Mouse (Mus musculus): Measurements from ENCODE around the gene Trf. TPM values are rescaled to one million over a fixed set of nuclear protein-coding genes. Genes with fewer than 3 reads are reported as not detected.

Gene Trf
- polyA plus RNA-seq, 1 experiment from 2014 or later: 20.8 TPM

- no peak overlapping the region for H3K9ac ChIP-seq (ENCODE audit: low read depth, low read length)
- H3K27me3 ChIP-seq (ENCODE audit: control insufficient read depth, insufficient read depth, low read length): no peaks in the 10 kb centered on the region
- no peaks in the 10 kb centered on the region for H3K9me3 ChIP-seq (ENCODE audit: control insufficient read depth, low read length)
- H3K4me3 ChIP-seq (ENCODE audit: low read depth, low read length): no peak overlapping the region
- 85% methylated on average over 15 of the region's 15 CpGs for WGBS
- ATAC-seq (ENCODE audit: low FRiP score) (no peak), DNase-seq (ENCODE audit: low spot score) (no peak)
- no peak overlapping the region; the same call in 1 of the 2 replicates for H3K4me2 ChIP-seq (replicated peaks; ENCODE audit: low read depth, low read length)
- H3K36me3 ChIP-seq (ENCODE audit: control insufficient read depth, insufficient read depth, low read length): no peaks in the 10 kb centered on the region
- no peak overlapping the region for H3K27ac ChIP-seq (ENCODE audit: low read depth, low read length)
- no peaks in the 10 kb centered on the region for H3K4me1 ChIP-seq (replicated peaks; ENCODE audit: control insufficient read depth, insufficient read depth, low read length)
Measured at GRCm38 (mm10) chr9:103229037-103229867, 992 bp downstream of the Trf start.

- Histone ChIP-seq H3K9ac (ENCODE audit: low read depth, low read length) (no peak overlapping the region), H3K4me2 (replicated peaks; ENCODE audit: low read depth, low read length) (no peak overlapping the region), H3K4me1 (replicated peaks; ENCODE audit: control insufficient read depth, insufficient read depth, low read length) (no peaks in the 10 kb centered on the region), H3K36me3 (ENCODE audit: control insufficient read depth, insufficient read depth, low read length) (no peaks in the 10 kb centered on the region), H3K9me3 (ENCODE audit: control insufficient read depth, low read length) (no peaks in the 10 kb centered on the region), H3K4me3 (ENCODE audit: low read depth, low read length) (no peak overlapping the region), H3K27ac (ENCODE audit: low read depth, low read length) (no peak overlapping the region), H3K27me3 (ENCODE audit: control insufficient read depth, insufficient read depth, low read length) (no peaks in the 10 kb centered on the region)
- WGBS: 86% methylated on average over 13 of the region's 13 CpGs
- DNase-seq (ENCODE audit: low spot score): no peak
- no peak for ATAC-seq (ENCODE audit: low FRiP score)
Measured at GRCm38 (mm10) chr9:103228370-103229003, 1.8 kb downstream of the Trf start.

- WGBS: 92% methylated on average over 16 of the region's 16 CpGs
- no peaks in the 10 kb centered on the region for H3K4me1 ChIP-seq (replicated peaks; ENCODE audit: control insufficient read depth, insufficient read depth, low read length)
- H3K4me3 ChIP-seq (ENCODE audit: low read depth, low read length): no peak overlapping the region
- no peak overlapping the region for H3K4me2 ChIP-seq (replicated peaks; ENCODE audit: low read depth, low read length)
- H3K9ac ChIP-seq (ENCODE audit: low read depth, low read length): no peak overlapping the region
- no peaks in the 10 kb centered on the region for H3K27me3 ChIP-seq (ENCODE audit: control insufficient read depth, insufficient read depth, low read length)
- no peaks in the 10 kb centered on the region for H3K9me3 ChIP-seq (ENCODE audit: control insufficient read depth, low read length)
- H3K27ac ChIP-seq (ENCODE audit: low read depth, low read length): no peak overlapping the region
- no peaks in the 10 kb centered on the region for H3K36me3 ChIP-seq (ENCODE audit: control insufficient read depth, insufficient read depth, low read length)
- DNase-seq (ENCODE audit: low spot score) (no peak), ATAC-seq (ENCODE audit: low FRiP score) (no peak)
Measured at GRCm38 (mm10) chr9:103227760-103228159, 2.5 kb downstream of the Trf start.

- Histone ChIP-seq H3K27me3 (ENCODE audit: control insufficient read depth, insufficient read depth, low read length) (no peaks in the 10 kb centered on the region), H3K4me3 (ENCODE audit: low read depth, low read length) (no peak overlapping the region), H3K9ac (ENCODE audit: low read depth, low read length) (no peak overlapping the region), H3K9me3 (ENCODE audit: control insufficient read depth, low read length) (no peaks in the 10 kb centered on the region), H3K4me1 (replicated peaks; ENCODE audit: control insufficient read depth, insufficient read depth, low read length) (no peaks in the 10 kb centered on the region), H3K36me3 (ENCODE audit: control insufficient read depth, insufficient read depth, low read length) (no peaks in the 10 kb centered on the region), H3K27ac (ENCODE audit: low read depth, low read length) (no peak overlapping the region), H3K4me2 (replicated peaks; ENCODE audit: low read depth, low read length) (no peak overlapping the region)
- WGBS: 95% methylated on average over 15 of the region's 15 CpGs
- ATAC-seq (ENCODE audit: low FRiP score): no peak
- no peak for DNase-seq (ENCODE audit: low spot score)
Measured at GRCm38 (mm10) chr9:103226806-103227205, 3.4 kb downstream of the Trf start.

DNA sequence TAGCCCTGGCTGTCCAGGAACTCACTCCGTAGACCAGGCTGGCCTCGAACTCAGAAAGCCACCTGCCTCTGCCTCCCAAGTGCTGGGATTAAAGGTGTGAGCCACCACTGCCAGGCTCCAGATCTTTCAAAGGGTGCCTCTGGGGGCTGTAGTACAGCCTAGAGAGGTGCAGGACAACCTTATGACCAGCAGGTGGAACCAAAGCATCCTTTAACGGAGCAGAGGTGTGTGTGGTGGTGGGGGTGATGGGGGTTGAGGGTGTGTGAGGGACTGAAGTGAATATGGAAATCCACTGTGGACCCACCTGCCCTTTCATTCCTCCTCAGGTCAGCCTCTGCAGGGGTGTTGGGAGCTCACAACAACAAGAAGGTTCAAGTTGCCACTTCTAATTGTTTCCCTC is 4.8 kb downstream of the Trf start:
- no peaks in the 10 kb centered on the region for H3K36me3 ChIP-seq (ENCODE audit: control insufficient read depth, insufficient read depth, low read length)
- WGBS: 69% methylated on average over 3 of the region's 3 CpGs
- H3K27ac ChIP-seq (ENCODE audit: low read depth, low read length): no peak overlapping the region
- no peaks in the 10 kb centered on the region for H3K27me3 ChIP-seq (ENCODE audit: control insufficient read depth, insufficient read depth, low read length)
- no peak overlapping the region for H3K4me3 ChIP-seq (ENCODE audit: low read depth, low read length)
- H3K4me2 ChIP-seq (replicated peaks; ENCODE audit: low read depth, low read length): no peak overlapping the region
- no peak overlapping the region for H3K9ac ChIP-seq (ENCODE audit: low read depth, low read length)
- DNase-seq (ENCODE audit: low spot score): no peak
- no peak for ATAC-seq (ENCODE audit: low FRiP score)
- no peaks in the 10 kb centered on the region for H3K9me3 ChIP-seq (ENCODE audit: control insufficient read depth, low read length)
- no peaks in the 10 kb centered on the region for H3K4me1 ChIP-seq (replicated peaks; ENCODE audit: control insufficient read depth, insufficient read depth, low read length)

- Histone ChIP-seq H3K4me2 (replicated peaks; ENCODE audit: low read depth, low read length) (no peak overlapping the region), H3K36me3 (ENCODE audit: control insufficient read depth, insufficient read depth, low read length) (no peaks in the 10 kb centered on the region), H3K27ac (ENCODE audit: low read depth, low read length) (no peak overlapping the region), H3K9me3 (ENCODE audit: control insufficient read depth, low read length) (no peaks in the 10 kb centered on the region), H3K27me3 (ENCODE audit: control insufficient read depth, insufficient read depth, low read length) (no peaks in the 10 kb centered on the region), H3K4me1 (replicated peaks; ENCODE audit: control insufficient read depth, insufficient read depth, low read length) (no peaks in the 10 kb centered on the region), H3K4me3 (ENCODE audit: low read depth, low read length) (no peak overlapping the region), H3K9ac (ENCODE audit: low read depth, low read length) (no peak overlapping the region)
- WGBS: 92% methylated on average over 7 of the region's 7 CpGs
- ATAC-seq (ENCODE audit: low FRiP score): no peak
- DNase-seq (ENCODE audit: low spot score): no peak
Measured at GRCm38 (mm10) chr9:103224721-103225120, 5.5 kb downstream of the Trf start.

DNA sequence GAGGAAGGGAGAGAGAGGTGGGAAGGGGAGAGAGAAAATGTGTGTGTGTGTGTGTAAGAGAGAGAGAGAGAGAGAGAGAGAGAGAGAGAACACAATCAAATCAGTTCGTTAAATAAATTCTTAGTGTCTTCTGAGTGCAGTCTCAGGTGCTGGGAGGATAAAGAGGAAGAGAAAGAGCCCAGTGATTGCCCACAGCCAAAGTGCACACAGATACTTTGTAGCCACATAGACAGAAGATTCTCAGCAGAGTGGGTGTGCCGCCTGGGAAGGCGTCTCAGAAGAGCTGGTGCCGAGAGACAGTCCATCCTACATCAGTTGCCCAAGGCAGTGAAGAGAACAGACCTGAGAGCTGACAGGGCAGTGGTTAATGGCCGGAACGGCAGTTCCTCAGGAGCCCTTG is 16.0 kb downstream of the Trf start:
- no peaks in the 10 kb centered on the region for H3K4me1 ChIP-seq (replicated peaks; ENCODE audit: control insufficient read depth, insufficient read depth, low read length)
- H3K36me3 ChIP-seq (ENCODE audit: control insufficient read depth, insufficient read depth, low read length): no peaks in the 10 kb centered on the region
- 86% methylated on average over 6 of the region's 6 CpGs for WGBS
- DNase-seq (ENCODE audit: low spot score) (no peak), ATAC-seq (ENCODE audit: low FRiP score) (no peak)
- H3K9ac ChIP-seq (ENCODE audit: low read depth, low read length): no peak overlapping the region
- H3K4me3 ChIP-seq (ENCODE audit: low read depth, low read length): no peak overlapping the region
- no peak overlapping the region for H3K27ac ChIP-seq (ENCODE audit: low read depth, low read length)
- H3K4me2 ChIP-seq (replicated peaks; ENCODE audit: low read depth, low read length): no peak overlapping the region
- H3K9me3 ChIP-seq (ENCODE audit: control insufficient read depth, low read length): no peaks in the 10 kb centered on the region
- no peaks in the 10 kb centered on the region for H3K27me3 ChIP-seq (ENCODE audit: control insufficient read depth, insufficient read depth, low read length)

- no peak overlapping the region for H3K9ac ChIP-seq (ENCODE audit: low read depth, low read length)
- H3K9me3 ChIP-seq (ENCODE audit: control insufficient read depth, low read length): no peaks in the 10 kb centered on the region
- no peak overlapping the region for H3K4me2 ChIP-seq (replicated peaks; ENCODE audit: low read depth, low read length)
- no peaks in the 10 kb centered on the region for H3K36me3 ChIP-seq (ENCODE audit: control insufficient read depth, insufficient read depth, low read length)
- no peak overlapping the region for H3K4me3 ChIP-seq (ENCODE audit: low read depth, low read length)
- no peak for ATAC-seq (ENCODE audit: low FRiP score)
- no peaks in the 10 kb centered on the region for H3K4me1 ChIP-seq (replicated peaks; ENCODE audit: control insufficient read depth, insufficient read depth, low read length)
- 77% methylated on average over 2 of the region's 2 CpGs for WGBS
- H3K27me3 ChIP-seq (ENCODE audit: control insufficient read depth, insufficient read depth, low read length): no peaks in the 10 kb centered on the region
- no peak for DNase-seq (ENCODE audit: low spot score)
- H3K27ac ChIP-seq (ENCODE audit: low read depth, low read length): no peak overlapping the region
Measured at GRCm38 (mm10) chr9:103213631-103214030, 16.6 kb downstream of the Trf start.
